Comparison of ENCODE assay signal across 7 mouse cellular contexts in the genomic region with DNA sequence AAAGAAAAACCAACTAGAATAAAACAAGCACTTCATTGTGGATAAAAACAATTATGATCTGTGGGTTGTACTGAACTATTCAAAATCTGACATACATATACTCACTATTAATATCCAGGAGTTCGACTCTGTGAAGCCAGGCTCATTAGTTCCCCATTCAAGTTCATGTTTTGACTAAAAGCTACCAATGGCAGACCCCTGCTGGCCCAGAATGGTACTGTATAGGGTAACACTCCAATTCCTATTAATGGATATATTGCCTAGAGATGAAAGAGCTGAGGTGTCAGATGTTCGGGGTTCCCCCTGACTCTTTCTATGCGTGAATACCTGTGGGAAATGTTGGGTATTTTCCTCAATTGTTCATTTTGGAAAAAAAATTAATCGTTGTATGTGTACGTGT.
DNase-seq lines count a peak whose midpoint lies in the region; ATAC-seq and TF ChIP-seq lines count a peak whose summit lies in the region.

No protein-coding gene starts in this region.

- peaks cover 13% of the 10 kb centered on the region for H3K27me3 ChIP-seq in G1E (ENCODE audit: insufficient read depth, low read length)
- no peaks in the 10 kb centered on the region; the same call in 1 of the 2 replicates for H3K27me3 ChIP-seq in cerebellum, adult 2 months (ENCODE audit: control insufficient read depth, insufficient read depth, low read length)
- H3K27me3 ChIP-seq in forebrain, postnatal 0 days (ENCODE audit: insufficient read depth, low read length), result no peaks in the 10 kb centered on the region
- no peaks in the 10 kb centered on the region for H3K27me3 ChIP-seq in lung, postnatal 0 days (replicated peaks; ENCODE audit: insufficient read depth, low read length)

- H3K4me2 ChIP-seq in forebrain, postnatal 0 days (ENCODE audit: low read depth), result no peak overlapping the region
- H3K4me2 ChIP-seq in lung, postnatal 0 days (replicated peaks; ENCODE audit: low read depth, low read length), result no peak overlapping the region

- no peaks in the 10 kb centered on the region for H3K9me3 ChIP-seq in G1E (replicated peaks)
- H3K9me3 ChIP-seq in forebrain, postnatal 0 days (ENCODE audit: low read length), result no peaks in the 10 kb centered on the region
- H3K9me3 ChIP-seq in lung, postnatal 0 days (ENCODE audit: low read length), result no peaks in the 10 kb centered on the region

- H3K36me3 ChIP-seq in G1E (replicated peaks), result no peaks in the 10 kb centered on the region
- H3K36me3 ChIP-seq in forebrain, postnatal 0 days (ENCODE audit: insufficient read depth), result no peaks in the 10 kb centered on the region
- H3K36me3 ChIP-seq in lung, postnatal 0 days (ENCODE audit: insufficient read depth, low read length), result no peaks in the 10 kb centered on the region

- WGBS in cerebellum, adult 2 months, result 67% methylated on average over 5 of the region's 5 CpGs
- 51% methylated on average over 5 of the region's 5 CpGs for WGBS in forebrain, postnatal 0 days
- WGBS in lung, postnatal 0 days, result 44% methylated on average over 5 of the region's 5 CpGs

- H3K27ac ChIP-seq in cerebellum, adult 2 months (ENCODE audit: insufficient read depth, low read length), result no peak overlapping the region
- H3K27ac ChIP-seq in forebrain, postnatal 0 days (ENCODE audit: low read depth, low read length), result no peak overlapping the region
- no peak overlapping the region for H3K27ac ChIP-seq in lung, postnatal 0 days (ENCODE audit: low read length)

- H3K9ac ChIP-seq in forebrain, postnatal 0 days, result no peak overlapping the region
- H3K9ac ChIP-seq in lung, postnatal 0 days (replicated peaks; ENCODE audit: low read depth), result no peak overlapping the region

- peak; percentile 59 for ATAC-seq in G1E (ENCODE audit: extremely low read depth, insufficient number of reproducible peaks, low FRiP score, poor library complexity, severe bottlenecking)
- ATAC-seq in forebrain, postnatal 0 days, result no peak; the same call in 1 of the 2 replicates
- ATAC-seq in lung, postnatal 0 days, result 0 out of 2 replicates have a peak, but pooled peaks have one; percentile 25

- no peak overlapping the region for H3K4me3 ChIP-seq in G1E (ENCODE audit: low read depth, low read length)
- H3K4me3 ChIP-seq in cerebellum, adult 2 months (replicated peaks; ENCODE audit: insufficient read depth, low read depth, low read length), result no peak overlapping the region
- no peak overlapping the region for H3K4me3 ChIP-seq in forebrain, postnatal 0 days (ENCODE audit: low read depth, low read length)
- no peak overlapping the region for H3K4me3 ChIP-seq in lung, postnatal 0 days (ENCODE audit: low read depth, low read length)

- no peak for TF ChIP-seq EP300 in lung, postnatal 0 days (IDR thresholded peaks at IDR 0.05)

- peak; percentile 75 for DNase-seq in CD4-positive, CD25-positive, alpha-beta regulatory T cell, adult 2 months (ENCODE audit: low read depth, low spot score)
- peak; percentile 11 for DNase-seq in G1E (ENCODE audit: low spot score)
- DNase-seq in cerebellum, adult 2 months, result peak; percentile 51
- peak; percentile 49 for DNase-seq in forebrain, postnatal 0 days
- DNase-seq in kidney, postnatal 10 days, result peak; percentile 86
- peak; percentile 66 for DNase-seq in lung, postnatal 0 days (ENCODE audit: low spot score)
- DNase-seq in retina, postnatal 7 days (ENCODE audit: low read depth, low spot score), result peak; percentile 35

- TF ChIP-seq CTCF in G1E (IDR thresholded peaks at IDR 0.05; ENCODE audit: low read depth, low read length), result 0 out of 2 replicates have a peak, but pooled peaks have one; percentile 9
- no peak; the same call in 1 of the 2 replicates for TF ChIP-seq CTCF in cerebellum, adult 2 months (IDR thresholded peaks at IDR 0.05; ENCODE audit: borderline replicate concordance, insufficient read depth, low read depth, low read length)
- peak; percentile 65 for TF ChIP-seq CTCF in forebrain, postnatal 0 days (IDR thresholded peaks at IDR 0.05; ENCODE audit: low read depth)
- peak; percentile 81 for TF ChIP-seq CTCF in lung, postnatal 0 days (IDR thresholded peaks at IDR 0.05)

- TF ChIP-seq POLR2A in cerebellum, adult 2 months (IDR thresholded peaks at IDR 0.05; ENCODE audit: borderline replicate concordance, insufficient read depth, low read length), result no peak

- no peaks in the 10 kb centered on the region for H3K4me1 ChIP-seq in G1E (ENCODE audit: insufficient read depth, low read depth, low read length)
- H3K4me1 ChIP-seq in cerebellum, adult 2 months (ENCODE audit: control insufficient read depth, insufficient read depth, low read length), result no peaks in the 10 kb centered on the region
- 0 out of 2 replicates have a peak, but pooled peaks cover 3% of the 10 kb centered on the region for H3K4me1 ChIP-seq in forebrain, postnatal 0 days (ENCODE audit: insufficient read depth)
- no peaks in the 10 kb centered on the region for H3K4me1 ChIP-seq in lung, postnatal 0 days (ENCODE audit: insufficient read depth, low read depth, low read length)

Comparison
In these comparisons a context has a peak if more than half of its experiments do, and no peak if none do; other contexts are left out.
1. DNase-seq: peak in every context shown above with its lines; median percentile 86 in kidney, postnatal 10 days; 75 in CD4-positive, CD25-positive, alpha-beta regulatory T cell, adult 2 months; 66 in lung, postnatal 0 days; 51 in cerebellum, adult 2 months; 49 in forebrain, postnatal 0 days; 35 in retina, postnatal 7 days; 11 in G1E.